Mouse (Mus musculus) NIH3T3 (cell line): ENCODE measurements around the gene Phospho1.

ENCODE experiments used
- DNase-seq: peaks from one replicate; pipeline ENCODE4 v3.0.0-alpha.2; 2012; ENCODE audit warnings: low read depth

Gene Phospho1

DNA sequence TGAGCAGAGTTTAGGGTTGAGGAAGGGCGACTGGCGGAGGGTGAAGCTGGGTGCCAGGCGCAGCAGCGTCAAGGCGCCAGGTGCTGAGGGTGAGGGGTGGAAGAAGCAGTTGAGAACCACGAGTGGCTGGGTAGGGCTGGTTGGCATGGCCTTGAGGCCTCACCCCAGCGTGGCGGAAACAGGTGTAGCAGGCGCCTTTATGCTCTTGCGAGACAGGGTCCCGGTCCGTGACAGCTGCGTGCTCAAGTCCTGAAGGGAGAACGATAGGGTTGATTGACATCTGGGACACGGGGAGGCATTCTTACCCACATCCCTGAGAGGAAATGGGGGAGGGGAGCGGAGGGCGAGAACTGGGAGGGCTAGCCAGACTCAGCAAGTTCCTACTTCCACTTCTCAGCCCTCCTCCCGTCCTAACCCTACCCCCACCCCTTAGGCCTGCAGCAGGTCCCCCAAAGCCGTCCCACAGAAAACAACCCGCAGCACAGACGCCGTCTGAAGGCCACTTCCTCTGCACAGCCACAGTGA is 9.9 kb downstream of the Phospho1 start:
- DNase-seq = no peak

DNA sequence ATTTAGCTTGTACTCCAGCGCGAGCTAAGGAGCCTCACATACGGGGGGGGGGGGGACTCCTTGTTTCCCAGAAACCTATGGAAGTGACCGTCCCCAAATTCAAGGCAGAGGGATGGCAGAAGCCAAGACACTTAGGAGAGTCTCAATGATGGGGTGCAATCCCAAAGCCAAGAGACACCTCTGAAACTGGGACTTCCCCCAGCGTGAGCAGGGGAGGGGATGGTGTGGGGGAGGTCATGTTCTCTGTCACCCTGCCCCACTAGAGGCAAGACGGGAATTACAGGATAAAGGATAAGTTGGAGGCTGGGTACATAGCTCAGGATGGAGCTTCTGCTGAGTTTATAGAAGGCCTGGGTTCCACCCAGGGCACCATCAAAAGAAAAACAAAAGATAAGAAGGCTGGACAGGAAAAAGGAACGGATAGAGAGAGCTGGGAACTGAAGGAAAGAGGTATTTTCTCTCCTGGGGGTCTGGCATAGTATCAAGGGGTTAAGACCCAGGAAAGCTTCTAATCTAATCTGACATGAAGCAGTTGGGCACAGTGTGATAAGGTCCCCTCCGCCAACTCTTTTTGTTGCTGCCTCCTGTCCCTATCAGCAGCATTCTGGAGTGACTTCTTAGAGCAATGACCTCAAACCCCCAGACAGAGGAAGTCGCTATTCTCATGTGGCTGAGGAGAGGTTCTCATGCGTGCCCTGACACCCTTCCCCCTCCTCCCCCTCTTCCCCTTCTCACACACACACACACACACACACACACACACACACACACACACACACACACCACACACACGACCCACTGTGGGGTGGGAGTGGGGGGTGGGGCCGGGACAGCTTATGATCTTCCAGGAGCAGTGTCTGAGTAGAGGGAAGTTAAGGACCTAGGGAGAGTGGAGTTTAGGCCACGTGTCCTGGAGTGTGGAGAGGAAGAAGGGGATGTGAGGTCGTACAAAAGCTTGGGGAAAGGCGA is 10.7 kb downstream of the Phospho1 start:
- DNase-seq = no peak

GRCm38 (mm10) chr11:95835832-95836231 is 11.5 kb downstream of the Phospho1 start:
- no peak for DNase-seq

- DNase-seq = no peak
These were observed 12.1 kb downstream of the Phospho1 start for GRCm38 (mm10) chr11:95836433-95836832.

DNA sequence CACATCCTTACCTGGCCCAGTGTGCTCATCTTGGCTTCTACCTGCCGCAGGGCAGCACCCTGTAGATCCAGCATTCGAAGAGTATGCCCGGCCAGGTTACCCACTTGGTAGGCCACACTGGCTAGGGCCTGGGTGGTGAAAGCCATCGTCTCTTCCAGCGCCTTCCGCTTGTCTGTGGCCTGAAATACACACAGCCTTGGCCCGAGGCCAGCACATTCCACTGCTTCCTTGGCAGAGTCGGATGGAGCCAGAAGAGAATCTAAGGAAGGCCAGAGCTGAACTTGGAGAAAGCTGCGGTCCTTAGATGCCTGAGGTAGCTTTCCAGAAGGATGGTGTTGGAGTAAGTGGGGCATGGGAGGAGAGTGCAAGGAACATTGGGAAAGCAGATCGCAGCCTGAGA is 12.8 kb downstream of the Phospho1 start, which contains the start of gene Gngt2:
TSS of gene Gngt2 (plus strand) at position 158 of the 400 bp plus-strand sequence.
- DNase-seq = peak; percentile 80

GRCm38 (mm10) chr11:95838598-95838997 is 14.3 kb downstream of the Phospho1 start:
- no peak for DNase-seq

- no peak for DNase-seq
These were observed 14.9 kb downstream of the Phospho1 start for GRCm38 (mm10) chr11:95838999-95839868.

GRCm38 (mm10) chr11:95840694-95841497 is 16.6 kb downstream of the Phospho1 start:
- no peak for DNase-seq

GRCm38 (mm10) chr11:95841498-95841830 is 17.2 kb downstream of the Phospho1 start:
- DNase-seq = no peak

DNA sequence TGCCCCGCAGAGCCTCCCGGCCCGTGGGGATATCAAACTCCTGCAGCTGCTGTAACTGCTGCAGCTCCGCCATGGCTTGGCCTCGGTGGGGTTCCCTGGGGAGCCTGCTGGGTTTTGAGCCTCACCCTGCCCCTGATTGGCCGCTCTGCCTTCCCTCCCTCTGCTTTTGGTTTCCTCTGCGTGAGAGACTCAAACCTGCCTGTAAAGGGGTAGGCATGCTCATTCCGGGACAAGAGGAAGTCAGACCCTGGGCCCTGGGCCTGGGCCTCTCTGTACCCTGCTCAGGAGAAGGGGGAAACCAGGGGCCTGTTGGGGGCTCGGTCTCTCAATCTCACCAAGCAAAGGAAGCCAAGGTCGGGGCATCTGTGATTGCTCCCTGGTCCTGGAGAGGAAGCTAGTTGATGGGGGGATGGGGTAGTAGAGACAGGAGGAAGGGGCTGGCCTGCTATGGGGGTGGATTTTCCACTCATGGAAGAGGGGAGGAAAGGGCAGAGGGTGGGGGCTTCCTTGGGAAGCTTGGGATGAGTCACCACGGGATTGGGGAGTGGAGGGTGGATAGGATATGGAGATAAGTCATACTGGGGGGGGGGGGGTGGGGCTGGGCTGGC is 17.9 kb downstream of the Phospho1 start, which contains the start of gene Abi3:
TSS of gene Abi3 (minus strand) at position 403 of the 608 bp plus-strand sequence.
- DNase-seq = peak; percentile 26

- DNase-seq = no peak
These were observed 18.7 kb downstream of the Phospho1 start for GRCm38 (mm10) chr11:95842953-95843352.

GRCm38 (mm10) chr11:95843421-95843950 is 19.2 kb downstream of the Phospho1 start:
- DNase-seq = no peak

- no peak for DNase-seq
These were observed 20.6 kb downstream of the Phospho1 start for GRCm38 (mm10) chr11:95844935-95845334.

GRCm38 (mm10) chr11:95850898-95851297 is 26.6 kb downstream of the Phospho1 start:
- no peak for DNase-seq

- peak; percentile 86 for DNase-seq
These were observed 29.4 kb downstream of the Phospho1 start for GRCm38 (mm10) chr11:95853684-95854083.

- no peak for DNase-seq
These were observed 33.0 kb downstream of the Phospho1 start for GRCm38 (mm10) chr11:95857306-95857705.

GRCm38 (mm10) chr11:95857716-95858527 is 33.6 kb downstream of the Phospho1 start:
- peak; percentile 71 for DNase-seq

DNA sequence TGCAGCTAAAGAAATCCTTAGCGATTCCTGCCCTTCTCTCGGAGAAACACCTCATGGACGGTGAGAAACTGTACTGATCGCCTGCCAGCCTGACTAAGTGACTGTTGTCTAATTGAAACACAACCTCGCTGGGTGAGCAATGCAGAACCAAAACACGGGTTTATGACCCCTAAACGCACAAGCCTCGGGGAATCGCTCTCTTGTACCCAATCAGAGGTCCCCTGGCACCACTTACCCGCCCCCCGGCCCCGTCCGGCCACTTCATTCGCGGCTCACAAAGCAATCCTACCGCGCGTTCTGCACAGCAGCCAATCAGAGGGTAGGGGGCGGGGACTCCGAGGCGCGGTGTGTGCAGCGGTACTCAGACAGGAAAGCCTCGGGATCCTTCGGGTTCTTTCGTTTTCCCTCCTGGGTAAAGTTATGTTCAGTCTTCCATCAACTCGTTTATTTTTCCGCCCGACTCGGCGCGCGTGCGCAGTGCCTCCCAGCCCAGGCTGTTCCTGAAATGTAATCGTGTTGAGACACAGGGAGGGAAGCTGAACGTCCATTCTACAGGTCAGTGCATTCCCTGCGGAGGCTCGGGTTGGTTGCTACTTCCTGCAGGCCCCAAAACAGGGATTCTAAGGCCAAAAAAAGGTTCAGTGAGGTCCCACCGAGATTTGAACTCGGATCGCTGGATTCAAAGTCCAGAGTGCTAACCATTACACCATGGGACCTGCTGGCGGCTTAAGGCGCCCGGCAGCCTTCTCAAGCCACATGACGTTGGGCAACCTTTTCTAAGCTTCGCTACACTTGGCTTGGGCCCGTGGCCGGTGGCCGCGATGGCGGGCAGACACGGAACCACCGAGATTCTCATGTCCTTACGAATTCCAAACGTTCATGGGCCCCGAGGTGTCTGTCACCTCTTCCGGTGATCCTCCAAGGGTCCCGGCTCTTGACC is 34.5 kb downstream of the Phospho1 start:
- peak; percentile 98 for DNase-seq

- peak; percentile 76 for DNase-seq
These were observed 35.2 kb downstream of the Phospho1 start for GRCm38 (mm10) chr11:95859468-95859855.
